Mouse (Mus musculus): ENCODE data around the gene Foxe1. TPM values are rescaled to one million over a fixed set of nuclear protein-coding genes. Genes with fewer than 3 reads are reported as not detected.

The Foxe1 gene
- not detected for polyA plus RNA-seq (2014; fragmentation: Illumina TruSeq; extraction: RNeasy Lipid Tissue Mini Kit (QIAGEN cat#74804); ENCODE audit: low read depth, low replicate concordance)

GRCm38 (mm10) chr4:46343596-46344260 is at the start of gene Foxe1:
Gene Foxe1, plus strand, starts transcription at chr4:46343609.

GRCm38 (mm10) chr4:46389013-46389611 is 45.7 kb downstream of the Foxe1 start, which contains the start of gene Trmo:
Gene Trmo, minus strand, starts transcription at chr4:46389437.

Other genes starting within 250 kb of the Foxe1 start
- 19.8 TPM for gene Ncbp1, start 205.0 kb upstream of the Foxe1 start, polyA plus RNA-seq (2014; fragmentation: Illumina TruSeq; extraction: RNeasy Lipid Tissue Mini Kit (QIAGEN cat#74804); ENCODE audit: low read depth, low replicate concordance)
- gene Tstd2, start 204.9 kb upstream of the Foxe1 start, polyA plus RNA-seq (2014; fragmentation: Illumina TruSeq; extraction: RNeasy Lipid Tissue Mini Kit (QIAGEN cat#74804); ENCODE audit: low read depth, low replicate concordance): 11.5 TPM
- gene Xpa, start 147.3 kb upstream of the Foxe1 start, polyA plus RNA-seq (2014; fragmentation: Illumina TruSeq; extraction: RNeasy Lipid Tissue Mini Kit (QIAGEN cat#74804); ENCODE audit: low read depth, low replicate concordance): 35.7 TPM
- gene Trmo, start 45.8 kb downstream of the Foxe1 start, polyA plus RNA-seq (2014; fragmentation: Illumina TruSeq; extraction: RNeasy Lipid Tissue Mini Kit (QIAGEN cat#74804); ENCODE audit: low read depth, low replicate concordance): 0.93 TPM
- not detected for gene Hemgn, start 69.9 kb downstream of the Foxe1 start, polyA plus RNA-seq (2014; fragmentation: Illumina TruSeq; extraction: RNeasy Lipid Tissue Mini Kit (QIAGEN cat#74804); ENCODE audit: low read depth, low replicate concordance)
- 82.9 TPM for gene Anp32b, start 107.3 kb downstream of the Foxe1 start, polyA plus RNA-seq (2014; fragmentation: Illumina TruSeq; extraction: RNeasy Lipid Tissue Mini Kit (QIAGEN cat#74804); ENCODE audit: low read depth, low replicate concordance)
- gene Nans, start 145.6 kb downstream of the Foxe1 start, polyA plus RNA-seq (2014; fragmentation: Illumina TruSeq; extraction: RNeasy Lipid Tissue Mini Kit (QIAGEN cat#74804); ENCODE audit: low read depth, low replicate concordance): 4.4 TPM
- 29.6 TPM for gene Trim14, start 192.5 kb downstream of the Foxe1 start, polyA plus RNA-seq (2014; fragmentation: Illumina TruSeq; extraction: RNeasy Lipid Tissue Mini Kit (QIAGEN cat#74804); ENCODE audit: low read depth, low replicate concordance)

Data from liver, adult 10 weeks (tissue).